Mouse (Mus musculus): Measurements from ENCODE around the gene Mthfd2.
A peak's percentile ranks its signal among the peaks of the same experiment; 100 is the strongest.
"Not testable (repeated sequence)": the region's sequence is repeated elsewhere in the genome, so short reads cannot be mapped to it uniquely, and the experiment has no call there.

The Mthfd2 gene

DNA sequence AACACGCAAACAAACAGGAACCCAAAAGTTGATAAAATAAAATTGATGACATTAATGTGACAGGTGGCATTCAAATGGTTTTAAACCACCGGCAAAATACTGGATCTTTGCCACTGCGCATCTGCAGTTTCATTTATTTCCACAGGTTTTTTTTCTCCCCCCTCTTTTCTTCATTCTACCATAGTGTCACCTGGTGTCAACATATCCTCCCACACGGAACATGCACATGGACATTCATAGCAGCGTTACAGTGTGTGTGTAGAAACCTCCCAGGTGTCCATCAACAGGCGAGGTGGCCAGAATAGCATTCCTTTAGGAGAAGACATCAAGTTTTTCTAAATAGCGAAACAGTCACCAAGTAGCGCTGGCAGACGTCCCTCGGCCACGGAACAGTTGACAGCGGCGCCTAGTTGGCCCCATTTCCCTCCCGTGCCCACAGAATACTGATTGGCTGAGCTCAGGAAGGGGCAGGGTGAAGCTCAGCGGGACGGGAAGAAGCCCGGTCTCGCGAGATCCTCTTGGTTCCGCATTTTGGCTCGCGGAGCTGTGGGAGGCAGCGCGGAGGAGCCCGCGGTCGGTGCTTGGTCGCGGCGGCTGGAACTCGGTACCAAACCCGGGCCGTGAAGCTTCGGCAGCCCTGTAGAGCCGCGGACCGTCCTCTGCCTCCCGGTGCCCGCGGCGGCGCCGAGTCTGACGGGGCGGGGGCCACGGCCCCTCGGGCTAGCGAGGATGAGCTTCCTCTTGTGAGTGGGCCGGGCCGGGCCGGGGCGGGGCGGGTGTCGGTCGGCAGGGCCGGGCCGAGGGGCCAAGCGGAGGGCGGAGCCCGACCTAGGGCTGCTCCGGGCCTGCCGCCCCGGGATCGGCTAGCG lies at the start of gene Mthfd2, which contains the start of gene Mob1a:
TSS of gene Mthfd2 (minus strand) at position 384 of the 869 bp plus-strand sequence.
TSS of gene Mob1a (plus strand) at position 492 of the 869 bp plus-strand sequence.
- DNase-seq (ENCODE audit: low spot score), result peak; percentile 96

DNA sequence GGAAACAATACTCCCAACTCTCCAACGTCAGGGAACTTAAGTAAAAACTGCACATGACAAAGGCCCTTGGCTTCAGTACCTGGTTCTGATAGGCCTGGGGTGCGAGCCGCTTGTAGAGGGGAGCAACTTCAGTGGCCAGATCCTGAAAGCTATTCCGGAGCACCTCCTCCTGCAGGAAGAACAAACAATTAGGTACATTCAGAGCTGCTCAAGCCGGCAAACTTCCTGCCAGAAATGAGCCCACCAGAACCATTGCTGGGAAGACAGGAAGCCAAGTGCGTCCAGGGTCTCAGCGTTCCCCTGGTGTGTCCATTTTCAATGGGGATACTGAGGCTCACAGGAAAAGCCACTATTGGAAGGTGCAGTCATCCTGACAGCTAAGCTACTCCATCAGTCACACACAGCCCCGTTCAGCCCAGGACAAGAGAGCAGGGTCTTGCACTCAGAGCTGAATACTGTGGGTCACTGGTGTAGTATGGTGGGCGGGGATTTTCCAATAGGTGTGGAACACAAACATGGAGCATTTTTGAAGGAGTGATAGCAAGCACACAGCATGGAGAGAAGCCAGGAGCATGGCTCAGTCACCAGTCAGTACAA lies 48.1 kb upstream of the Mthfd2 start:
- DNase-seq (ENCODE audit: low spot score), result no peak

DNA sequence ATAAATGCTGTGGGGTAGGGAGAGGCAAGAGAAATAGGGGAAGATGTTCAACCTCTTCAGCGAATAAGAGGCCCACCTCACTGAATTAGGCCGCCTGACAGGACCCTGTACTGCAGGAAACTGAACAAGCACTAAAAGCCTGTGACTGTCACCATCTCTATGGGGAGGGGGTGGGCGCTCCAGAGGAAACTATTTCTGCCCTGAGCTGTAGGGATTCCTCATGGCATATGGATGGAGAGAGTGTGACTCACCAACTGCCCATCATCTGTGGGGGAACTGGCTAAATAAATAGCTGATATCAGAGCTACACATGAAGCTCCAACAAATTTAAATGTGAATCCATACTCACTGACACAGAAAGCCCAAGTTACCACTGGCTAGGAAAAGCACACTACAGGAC lies 45.6 kb upstream of the Mthfd2 start:
- DNase-seq (ENCODE audit: low spot score), result no peak

DNA sequence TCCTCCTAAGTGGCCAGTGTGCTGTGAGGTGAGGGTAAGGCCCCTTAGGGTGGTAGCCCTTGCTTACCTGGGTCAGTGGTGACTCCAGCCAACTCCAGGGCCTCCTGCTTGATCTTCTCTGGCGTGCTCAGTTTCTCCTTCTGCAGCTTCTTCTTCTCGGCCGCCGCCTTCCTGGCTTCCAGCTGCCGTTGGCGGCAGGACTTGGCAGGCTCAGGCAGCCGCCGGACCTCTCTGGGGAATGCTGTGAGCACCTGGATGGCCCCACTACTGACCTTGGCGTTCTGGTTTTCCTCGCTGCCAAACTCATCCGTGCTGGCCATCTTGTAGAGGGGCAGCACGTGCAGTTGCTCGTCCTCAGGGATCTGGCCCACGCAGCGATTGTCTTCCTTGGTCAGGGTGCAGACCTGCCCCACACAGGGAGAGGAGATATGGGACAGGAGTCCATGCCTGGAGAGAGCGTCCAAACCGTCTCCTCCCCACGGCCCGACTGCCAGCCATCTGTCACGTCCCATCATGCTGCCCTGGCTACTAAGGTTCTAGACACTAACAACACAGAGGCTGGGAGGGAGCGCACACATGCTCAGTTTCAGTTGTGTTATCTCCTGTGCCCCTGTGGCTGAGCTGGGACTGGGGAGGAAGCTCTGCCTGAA lies 44.7 kb upstream of the Mthfd2 start:
- DNase-seq (ENCODE audit: low spot score), result no peak

DNA sequence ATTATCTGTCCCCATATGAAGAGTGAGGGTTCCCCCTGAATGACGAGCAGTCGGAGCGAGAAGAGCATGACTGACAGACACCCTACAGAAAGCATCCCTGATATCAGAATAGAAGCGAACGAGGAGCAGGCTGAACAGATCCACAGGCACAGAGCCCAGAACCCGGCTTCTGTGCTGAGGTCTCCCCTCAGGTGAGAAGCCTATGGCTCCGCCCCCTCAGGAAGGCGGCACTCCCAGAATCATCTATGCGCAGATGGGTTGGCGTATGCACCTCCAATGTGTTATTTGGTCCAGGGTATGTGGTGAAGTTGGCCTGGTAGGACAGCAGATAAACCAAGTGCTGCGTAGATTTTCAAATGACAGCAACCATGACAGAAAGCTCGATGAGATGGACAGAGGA lies 37.4 kb upstream of the Mthfd2 start:
- DNase-seq (ENCODE audit: low spot score), result no peak

DNA sequence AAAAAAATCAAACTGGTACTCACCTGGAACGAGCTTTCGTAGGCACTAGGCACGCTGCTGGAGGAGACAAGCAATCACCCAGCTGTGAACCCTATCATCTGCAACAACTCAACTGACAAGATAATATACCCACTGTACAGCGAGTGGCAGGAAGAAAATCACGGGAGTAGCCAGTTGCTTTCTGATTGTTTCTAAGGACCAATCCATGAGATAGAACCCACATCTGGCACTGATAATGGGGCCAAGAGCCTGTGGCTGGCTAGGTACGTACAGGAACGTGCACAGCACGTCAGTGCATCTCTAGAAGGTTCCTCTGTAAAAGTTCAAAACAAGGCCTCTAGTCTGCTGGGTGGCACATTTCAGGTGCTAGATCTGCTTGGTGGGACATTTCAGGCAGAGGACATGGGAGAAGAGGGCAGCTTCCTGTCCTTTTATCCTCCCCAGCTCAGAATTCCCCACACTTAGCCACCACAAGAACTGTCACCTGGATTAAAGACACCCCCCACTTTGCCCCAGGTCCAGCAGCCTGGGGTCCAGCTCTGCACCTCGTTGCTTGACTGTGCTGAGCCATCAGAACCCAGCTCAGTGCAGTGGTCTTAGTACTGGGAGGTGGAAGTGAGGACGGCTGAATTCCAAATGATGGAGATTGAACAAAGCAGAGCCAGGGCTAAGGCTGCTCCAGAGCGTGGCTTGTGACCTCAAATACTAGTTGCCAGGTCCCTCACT lies 36.0 kb upstream of the Mthfd2 start:
- no peak for DNase-seq (ENCODE audit: low spot score)

DNA sequence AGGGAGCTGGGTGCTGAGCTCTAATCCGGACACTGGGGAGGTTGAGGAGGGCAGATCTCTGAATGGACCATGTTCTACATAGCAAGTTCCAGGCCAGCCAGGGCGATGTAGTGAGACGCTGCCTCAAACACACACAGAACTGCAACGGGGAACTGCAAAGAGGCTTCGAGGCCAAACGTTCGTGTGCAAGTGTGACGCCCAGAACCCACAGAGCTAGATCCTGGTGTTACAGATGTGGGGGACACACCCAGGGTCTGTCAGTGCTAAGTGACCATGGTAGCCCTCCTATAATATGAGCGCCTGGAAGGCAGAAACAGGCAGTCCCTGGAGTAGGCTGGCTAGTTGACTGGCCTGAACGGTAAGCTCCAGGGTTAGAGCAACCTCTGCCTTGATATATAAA lies 31.7 kb upstream of the Mthfd2 start:
- DNase-seq (ENCODE audit: low spot score), result no peak

DNA sequence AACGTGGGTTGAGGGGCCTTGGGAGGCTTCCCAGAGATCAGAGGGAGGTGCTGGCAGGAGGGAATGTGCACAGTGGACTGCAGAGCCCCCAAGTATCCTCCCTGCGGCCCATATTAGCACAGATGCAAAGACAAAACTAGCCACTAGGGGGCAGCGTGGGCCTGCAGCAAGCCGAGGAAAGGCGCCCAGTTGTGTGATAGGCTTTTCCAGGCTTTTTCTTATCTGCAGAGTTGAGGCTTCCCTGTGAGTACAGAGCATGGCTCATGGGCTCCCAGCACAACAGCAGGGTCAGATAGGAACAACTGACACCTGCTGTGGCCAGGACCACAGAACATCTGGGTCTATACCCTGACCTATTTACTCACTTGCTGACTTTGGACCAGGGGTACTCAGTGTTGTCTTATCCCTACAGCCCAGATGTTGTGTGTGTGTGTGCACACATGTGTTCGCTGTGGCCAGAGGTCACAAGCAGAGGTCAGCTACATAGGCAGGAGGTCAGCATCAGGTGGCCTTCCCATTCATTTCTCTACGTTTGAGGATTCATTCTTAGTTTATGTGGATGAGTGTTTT lies 30.9 kb upstream of the Mthfd2 start:
- peak; percentile 79 for DNase-seq (ENCODE audit: low spot score)

DNA sequence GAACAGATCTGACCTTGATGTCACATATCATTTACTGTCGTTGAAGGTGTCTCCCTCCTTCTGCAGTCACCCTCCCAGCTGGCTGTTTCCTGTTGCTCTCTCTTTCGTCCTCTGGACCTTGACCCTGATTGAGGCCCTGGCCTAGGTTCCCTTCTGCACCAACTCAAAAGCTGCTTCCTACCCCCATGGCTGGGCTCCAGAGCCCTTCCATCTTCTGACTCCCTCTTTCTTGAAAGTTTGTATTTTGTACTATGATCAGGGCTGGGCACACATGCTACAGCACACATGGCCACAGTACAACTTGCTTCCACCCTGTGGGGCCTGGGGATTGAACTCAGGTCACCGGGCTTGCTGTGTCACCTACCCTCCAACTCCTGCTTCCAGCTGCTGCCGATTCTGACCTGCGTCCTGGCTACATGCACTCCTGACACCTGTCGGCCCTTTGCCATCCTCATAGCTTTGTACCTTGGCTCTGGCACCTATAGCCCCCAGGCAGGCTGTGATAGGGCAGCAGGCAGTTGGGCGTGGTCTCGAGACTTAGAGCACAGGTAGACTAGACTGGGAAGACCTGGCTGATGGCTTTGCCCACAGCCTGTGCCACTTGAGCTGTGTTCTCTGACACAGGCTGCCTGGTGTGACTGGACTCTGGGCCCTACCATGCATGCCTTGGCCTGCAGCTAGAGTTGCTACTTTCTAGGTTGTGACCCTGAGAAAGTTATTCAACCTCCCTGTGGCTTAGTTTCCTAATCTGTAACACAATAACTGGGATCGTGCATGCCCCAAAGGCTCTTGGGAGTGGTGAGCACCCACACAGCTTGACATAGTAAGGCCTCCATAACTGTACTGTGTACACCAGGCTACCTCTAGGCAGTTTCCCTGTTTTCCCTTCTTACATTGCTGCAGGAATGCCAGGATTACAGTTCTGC lies 29.4 kb upstream of the Mthfd2 start:
- DNase-seq (ENCODE audit: low spot score), result no peak

DNA sequence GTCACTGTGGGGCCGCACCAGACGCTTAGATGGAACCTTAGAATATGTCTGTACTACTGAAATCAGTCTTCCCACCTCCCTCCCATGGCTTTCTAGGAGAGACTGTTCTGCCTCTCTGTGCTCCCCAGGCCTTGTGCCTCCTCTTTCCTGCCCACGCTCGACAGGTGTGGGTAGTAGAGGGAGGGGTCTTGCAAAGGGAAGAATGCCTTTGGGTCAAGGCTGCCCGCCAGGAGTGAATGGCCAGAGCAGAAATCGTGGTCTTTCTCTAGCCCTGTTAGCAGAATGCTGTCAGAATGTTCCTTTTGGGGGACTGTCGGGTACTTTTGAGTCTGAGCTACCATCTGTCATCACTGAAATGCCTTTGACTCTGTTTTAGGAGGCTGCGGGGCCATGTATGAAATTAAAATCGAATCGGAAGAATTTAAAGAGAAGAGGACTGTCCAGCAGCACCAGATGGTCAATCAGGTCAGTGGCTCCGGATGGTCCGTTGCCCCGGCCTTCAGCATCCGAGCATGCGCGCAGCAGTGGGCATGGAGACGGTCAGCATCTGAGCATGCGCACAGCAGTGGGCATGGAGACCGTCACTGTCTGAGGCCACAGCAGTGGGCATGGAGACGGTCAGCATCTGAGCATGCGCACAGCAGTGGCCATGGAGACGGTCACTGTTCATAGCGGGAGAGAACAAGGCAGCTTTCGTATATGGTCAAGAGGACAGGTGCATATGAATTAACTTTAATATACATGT lies 27.1 kb upstream of the Mthfd2 start:
- DNase-seq (ENCODE audit: low spot score), result no peak

DNA sequence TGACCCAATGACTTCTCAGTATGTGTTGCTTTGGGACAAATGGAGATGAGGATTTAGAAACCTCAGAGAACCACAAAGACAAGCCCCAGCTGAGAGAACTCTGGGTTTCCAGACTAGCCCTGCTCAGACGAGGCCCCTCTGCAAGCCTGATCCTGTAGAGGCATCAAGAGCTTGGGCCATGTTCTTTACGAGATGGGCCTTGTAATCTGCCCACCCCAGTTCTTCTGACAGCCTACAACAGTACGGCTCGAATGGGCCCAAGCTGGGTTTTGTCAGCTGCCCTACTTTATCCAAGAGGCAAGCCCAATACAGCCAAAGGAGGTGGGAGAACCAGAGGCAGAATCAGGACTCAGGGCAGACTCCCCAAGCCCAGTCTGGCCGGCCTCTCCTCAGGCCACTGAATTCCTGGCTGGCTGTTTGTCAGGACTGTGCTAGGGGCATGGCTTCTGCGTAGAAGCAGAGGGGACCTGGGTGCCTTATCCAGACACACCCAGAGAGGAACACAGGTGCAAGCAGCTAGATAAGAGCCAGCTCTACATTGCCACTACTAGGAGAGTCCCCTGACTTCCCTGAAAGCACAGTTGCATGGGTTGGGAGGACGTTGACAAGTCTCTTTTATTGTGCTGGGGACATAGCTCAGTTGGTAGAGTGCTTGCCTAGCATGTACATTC lies 25.9 kb upstream of the Mthfd2 start:
- peak; percentile 96 for DNase-seq (ENCODE audit: low spot score)

DNA sequence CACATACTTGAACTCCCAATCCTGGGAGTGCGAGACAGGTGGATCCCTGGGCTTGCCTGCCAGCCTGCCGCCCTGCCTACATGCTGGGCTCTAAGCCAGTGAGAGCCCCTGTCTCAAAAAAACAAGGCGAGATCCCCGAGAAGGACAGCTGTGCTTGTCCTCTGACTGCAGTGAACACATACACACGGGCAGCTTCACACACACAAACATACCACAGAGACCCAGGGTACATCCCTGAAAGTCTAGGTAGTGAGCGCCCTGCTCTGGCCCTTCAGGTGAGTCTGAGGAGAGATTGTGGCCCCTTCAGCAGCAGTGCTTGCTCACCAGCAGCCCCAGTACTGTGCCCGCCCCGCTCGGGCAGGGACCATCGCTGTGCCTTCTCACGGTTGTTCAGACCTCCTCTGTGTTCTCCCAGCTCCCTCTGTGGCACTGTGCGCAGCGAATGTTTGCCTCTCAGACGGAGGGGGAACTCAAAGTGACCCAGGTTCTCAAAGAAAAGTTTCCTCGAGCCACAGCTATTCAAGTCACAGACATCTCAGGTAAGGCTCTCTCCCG lies 25.2 kb upstream of the Mthfd2 start:
- peak; percentile 33 for DNase-seq (ENCODE audit: low spot score)

DNA sequence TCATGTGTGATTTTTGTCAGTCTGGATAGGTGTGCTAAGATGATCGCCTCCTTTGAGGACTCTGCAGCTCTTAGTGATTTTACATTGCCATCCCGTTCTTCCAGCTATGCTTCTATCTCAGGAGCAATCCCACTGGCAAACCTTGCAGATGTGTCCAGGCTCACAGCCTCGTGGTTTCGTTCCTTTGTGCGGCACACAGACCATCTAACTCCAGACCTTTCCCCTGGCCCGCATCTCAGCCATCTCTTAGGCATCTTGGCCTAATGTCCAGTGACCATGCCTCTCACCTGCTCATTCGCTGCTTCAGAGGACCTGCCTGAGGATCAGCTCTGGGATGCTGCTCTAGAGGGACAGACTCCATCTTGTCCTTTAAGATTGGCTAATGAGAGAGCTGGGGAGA lies 24.5 kb upstream of the Mthfd2 start:
- peak; percentile 27 for DNase-seq (ENCODE audit: low spot score)

DNA sequence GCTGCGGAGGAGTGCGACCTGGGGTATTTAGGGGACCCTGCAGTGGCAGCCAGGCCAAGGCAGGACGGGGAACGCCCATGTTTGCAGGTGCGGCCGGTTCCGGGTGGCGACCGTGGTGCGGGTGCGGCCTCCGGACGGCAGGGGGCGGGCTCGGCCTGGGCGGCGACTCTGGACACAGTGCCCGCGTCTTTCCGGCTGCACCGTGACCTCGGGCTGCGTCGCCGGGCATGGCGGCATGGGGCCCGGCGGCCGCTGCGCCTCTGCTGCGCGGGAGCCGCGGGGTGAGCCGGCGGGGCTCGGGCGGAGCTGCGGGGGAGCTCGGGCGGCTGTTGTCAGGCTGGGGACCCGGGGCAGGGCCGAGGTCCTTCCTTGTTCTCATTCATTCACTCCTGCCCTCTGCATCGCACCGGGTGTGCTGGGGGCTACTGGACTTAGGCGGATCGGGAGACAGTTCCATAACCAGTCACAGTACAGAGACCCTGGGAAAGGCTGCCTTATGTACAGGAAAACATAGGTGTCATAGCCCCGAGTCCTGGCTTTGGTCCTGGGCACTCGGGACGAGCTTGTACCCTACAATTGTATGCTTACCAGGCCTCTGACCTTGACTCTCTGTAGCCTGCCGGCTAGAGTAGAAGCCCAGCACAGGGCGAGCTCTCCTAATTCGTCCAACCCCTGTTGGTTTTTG lies 23.7 kb upstream of the Mthfd2 start:
- peak; percentile 83 for DNase-seq (ENCODE audit: low spot score)

DNA sequence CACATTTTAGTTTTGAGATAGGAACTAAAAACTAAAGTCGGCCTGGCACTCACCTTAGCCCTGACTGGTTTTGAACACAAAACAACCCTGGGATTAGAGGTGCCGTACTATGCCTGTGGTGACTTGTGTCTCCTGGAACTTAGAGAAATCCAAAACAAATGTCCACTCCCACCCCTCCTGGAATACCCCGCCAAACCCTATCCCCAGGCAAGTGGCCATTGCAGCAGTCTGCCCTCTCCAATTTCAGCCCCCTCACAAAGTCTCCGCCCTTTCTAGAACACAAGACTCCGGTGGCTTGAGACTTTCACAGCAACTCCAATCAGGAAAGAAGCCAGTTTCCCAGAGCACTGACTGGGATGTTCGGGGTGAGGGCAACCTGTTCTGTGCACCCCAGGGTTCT lies 23.2 kb upstream of the Mthfd2 start, which contains the start of gene Bola3:
TSS of gene Bola3 (plus strand) at position 275 of the 400 bp plus-strand sequence.
- DNase-seq (ENCODE audit: low spot score), result no peak

DNA sequence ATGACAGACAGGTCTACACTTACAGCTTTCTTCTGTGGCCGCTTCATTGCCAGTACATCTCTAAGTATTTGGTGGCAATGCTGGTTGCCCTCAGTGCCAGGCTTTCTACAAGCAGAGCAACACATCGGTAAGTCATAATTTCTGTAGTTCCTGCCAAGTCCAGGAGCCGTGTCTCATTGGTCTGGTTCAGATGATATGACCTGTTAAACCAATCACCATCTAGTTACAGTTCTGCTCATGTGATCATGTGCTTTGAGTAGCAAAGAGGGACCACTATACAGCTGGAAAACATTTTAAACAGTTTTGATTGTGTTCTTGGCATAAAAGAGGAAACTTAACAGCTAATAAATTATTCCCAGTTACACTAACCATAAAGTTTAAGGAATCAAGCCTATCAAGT lies 22.2 kb upstream of the Mthfd2 start:
- no peak for DNase-seq (ENCODE audit: low spot score)

DNA sequence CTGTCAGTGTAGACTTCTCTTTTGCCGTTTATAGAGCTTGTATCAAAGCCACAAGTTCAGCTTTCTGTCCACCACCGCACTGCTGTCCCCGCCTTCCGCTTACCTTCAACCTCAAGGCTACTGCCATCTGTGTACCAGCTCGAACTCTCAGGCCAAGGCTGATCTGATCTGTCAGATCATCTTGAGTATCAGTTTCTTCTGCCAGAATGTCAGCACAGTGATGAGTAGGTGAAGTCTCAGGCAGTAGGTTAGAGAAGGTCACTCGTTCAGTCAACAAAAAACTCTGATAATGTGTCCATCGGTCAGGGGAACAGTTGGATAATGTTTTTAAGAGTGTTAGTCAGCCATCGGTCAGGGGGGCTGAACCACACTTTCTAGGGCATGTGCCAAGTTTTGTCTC lies 19.6 kb upstream of the Mthfd2 start:
- not testable (repeated sequence) for DNase-seq (ENCODE audit: low spot score)

DNA sequence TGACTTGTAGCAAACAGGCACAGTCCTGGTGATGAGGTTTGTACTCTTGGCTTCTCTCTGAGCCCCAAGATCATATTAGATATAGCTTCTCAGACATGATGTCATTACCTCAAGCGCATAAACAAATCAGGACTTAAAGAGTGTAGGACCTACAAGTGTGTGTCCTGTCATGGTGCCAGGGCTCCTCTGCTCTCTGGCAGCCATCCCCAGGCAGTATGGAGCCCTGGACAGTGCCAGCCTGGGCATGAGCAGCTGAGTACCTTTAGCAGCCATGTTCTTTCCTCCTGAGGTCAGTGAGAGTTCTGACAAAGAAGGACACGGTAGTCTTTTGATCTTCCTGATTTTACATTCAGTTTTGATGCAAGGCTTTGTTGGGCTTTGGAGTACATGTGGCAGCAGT lies 17.2 kb upstream of the Mthfd2 start:
- no peak for DNase-seq (ENCODE audit: low spot score)

DNA sequence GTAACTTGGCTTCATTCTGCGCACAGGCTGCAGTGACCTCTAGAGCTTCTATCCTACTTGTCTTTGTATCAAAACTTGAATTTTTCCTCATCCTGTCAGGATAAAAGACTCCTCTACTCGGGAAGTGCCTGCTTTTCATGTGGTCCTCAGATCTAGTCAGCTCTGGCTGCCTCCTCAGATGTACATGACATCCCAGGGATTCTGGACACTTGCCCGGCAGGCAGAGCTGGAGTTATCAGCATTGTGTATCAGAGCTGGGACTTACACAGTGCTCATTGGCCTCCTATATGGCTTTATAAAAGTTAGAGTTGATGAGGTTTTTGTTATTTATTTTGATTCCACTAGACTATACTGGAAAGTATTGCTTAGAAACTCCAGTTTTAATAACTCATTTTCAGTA lies 15.7 kb upstream of the Mthfd2 start:
- no peak for DNase-seq (ENCODE audit: low spot score)

Measured in c-Kit-positive CD71-positive TER-119-positive erythroid progenitor cells, embryonic 14.5 days (primary cell).